Mouse (Mus musculus): Measurements from ENCODE around the gene Trappc5. TPM values are rescaled to one million over a fixed set of nuclear protein-coding genes. Genes with fewer than 3 reads are reported as not detected.

Gene Trappc5
- polyA plus RNA-seq, 1 experiment from 2014 or later = 43.3 TPM

GRCm38 (mm10) chr8:3654726-3655508 is 21.2 kb upstream of the Trappc5 start:
- no peaks in the 10 kb centered on the region for H3K36me3 ChIP-seq (replicated peaks)
- H3K27ac ChIP-seq = no peak overlapping the region
- no peak for DNase-seq (ENCODE audit: extremely low spot score, low spot score)
- 76% methylated on average over 11 of the region's 11 CpGs for WGBS
- no peaks in the 10 kb centered on the region for H3K27me3 ChIP-seq (ENCODE audit: poor library complexity, severe bottlenecking)
- no peak overlapping the region for H3K4me3 ChIP-seq
- peaks cover 11% of the 10 kb centered on the region for H3K4me1 ChIP-seq
- no peaks in the 10 kb centered on the region for H3K9me3 ChIP-seq

DNA sequence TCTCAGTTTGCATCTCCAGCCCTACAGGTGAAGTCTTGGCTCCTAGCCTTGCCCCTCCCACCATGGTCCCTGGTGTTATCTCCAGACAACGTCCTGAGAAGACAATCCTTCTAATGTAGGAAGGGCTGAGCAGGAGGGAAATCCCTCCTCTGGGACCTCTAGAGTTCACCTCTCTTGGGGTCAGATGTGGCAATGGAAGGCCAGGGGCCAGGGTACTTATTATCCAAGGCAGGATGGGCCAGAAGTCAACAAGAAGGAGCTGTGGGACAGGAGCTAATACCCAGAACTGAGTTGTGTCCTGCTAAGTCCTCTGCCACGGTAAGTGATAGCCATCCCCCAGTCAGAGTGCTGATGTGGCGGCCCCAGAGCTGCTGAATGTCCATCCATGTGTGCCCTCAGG is 20.6 kb upstream of the Trappc5 start, which contains the start of gene Retn:
Retn (plus strand) TSS at position 245 of the 400 bp plus-strand sequence.
- Histone ChIP-seq H3K4me1 (peaks cover 11% of the 10 kb centered on the region), H3K36me3 (replicated peaks) (no peaks in the 10 kb centered on the region), H3K9me3 (no peaks in the 10 kb centered on the region), H3K27me3 (ENCODE audit: poor library complexity, severe bottlenecking) (no peaks in the 10 kb centered on the region), H3K4me3 (no peak within 1 kb of the TSS), H3K27ac (no peak within 1 kb of the TSS)
- 77% methylated on average over 3 of the region's 3 CpGs for WGBS
- DNase-seq (ENCODE audit: extremely low spot score, low spot score) = no peak

- Histone ChIP-seq H3K27me3 (ENCODE audit: poor library complexity, severe bottlenecking) (no peaks in the 10 kb centered on the region), H3K9me3 (no peaks in the 10 kb centered on the region), H3K36me3 (replicated peaks) (no peaks in the 10 kb centered on the region), H3K27ac (peak overlapping the region; percentile 54), H3K4me1 (peaks cover 11% of the 10 kb centered on the region), H3K4me3 (peak overlapping the region; percentile 32)
- WGBS = 26% methylated on average over 7 of the region's 7 CpGs
- DNase-seq (ENCODE audit: extremely low spot score, low spot score) = peak; percentile 39
Measured at GRCm38 (mm10) chr8:3656725-3657381, 19.2 kb upstream of the Trappc5 start.

DNA sequence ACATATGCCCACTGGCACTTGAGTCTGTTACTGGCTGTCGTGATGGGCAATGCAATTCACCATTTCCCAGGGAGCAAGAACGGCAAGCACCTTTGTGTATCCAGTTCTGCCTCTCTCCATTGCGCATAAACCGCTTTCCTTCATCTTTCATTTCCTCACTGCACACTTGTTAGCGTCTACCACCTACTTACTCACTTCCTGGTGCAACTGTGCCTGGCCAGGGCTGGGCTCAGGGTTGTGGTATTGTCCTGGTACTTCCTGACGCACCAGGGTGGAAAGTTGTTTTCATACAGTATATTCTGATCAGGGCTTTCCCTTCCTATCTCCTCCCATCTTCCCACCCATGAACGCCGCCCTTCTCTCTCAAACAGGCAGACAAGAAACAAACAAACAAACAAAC is 15.2 kb upstream of the Trappc5 start:
- H3K27me3 ChIP-seq (ENCODE audit: poor library complexity, severe bottlenecking) = no peaks in the 10 kb centered on the region
- H3K36me3 ChIP-seq (replicated peaks) = no peaks in the 10 kb centered on the region
- no peak overlapping the region for H3K27ac ChIP-seq
- no peak overlapping the region for H3K4me3 ChIP-seq
- peaks cover 11% of the 10 kb centered on the region for H3K4me1 ChIP-seq
- 89% methylated on average over 8 of the region's 8 CpGs for WGBS
- no peak for DNase-seq (ENCODE audit: extremely low spot score, low spot score)
- no peaks in the 10 kb centered on the region for H3K9me3 ChIP-seq

- no peak for DNase-seq (ENCODE audit: extremely low spot score, low spot score)
- Histone ChIP-seq H3K36me3 (replicated peaks) (no peaks in the 10 kb centered on the region), H3K4me1 (no peaks in the 10 kb centered on the region), H3K27ac (no peak overlapping the region), H3K27me3 (ENCODE audit: poor library complexity, severe bottlenecking) (no peaks in the 10 kb centered on the region), H3K9me3 (no peaks in the 10 kb centered on the region), H3K4me3 (no peak overlapping the region)
- 71% methylated on average over 5 of the region's 5 CpGs for WGBS
Measured at GRCm38 (mm10) chr8:3664405-3664804, 11.7 kb upstream of the Trappc5 start.

DNA sequence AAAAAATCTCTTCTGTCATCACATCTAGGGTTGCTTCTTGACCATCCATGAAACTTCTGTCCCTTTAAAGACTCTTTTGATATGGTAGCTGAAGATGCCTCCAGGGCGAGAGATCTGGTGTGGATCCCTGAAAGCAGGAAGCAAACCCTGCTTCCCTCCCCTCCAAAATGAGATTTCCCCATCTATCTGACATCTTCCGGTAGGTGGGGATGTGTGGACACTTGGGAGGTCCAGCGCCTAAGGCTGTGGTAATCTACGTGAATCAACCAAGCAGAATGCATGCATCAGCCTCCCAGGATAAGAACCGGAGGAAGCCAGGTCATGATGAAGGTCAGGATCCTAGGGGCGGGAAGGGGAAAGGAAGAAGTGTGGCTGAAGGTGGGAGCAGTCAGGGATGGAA is 10.6 kb upstream of the Trappc5 start, which contains the start of gene Mcemp1:
Mcemp1 (plus strand) TSS at position 248 of the 400 bp plus-strand sequence.
- no peak for DNase-seq (ENCODE audit: extremely low spot score, low spot score)
- WGBS = 83% methylated on average over 6 of the region's 6 CpGs
- Histone ChIP-seq H3K27me3 (ENCODE audit: poor library complexity, severe bottlenecking) (no peaks in the 10 kb centered on the region), H3K36me3 (replicated peaks) (no peaks in the 10 kb centered on the region), H3K4me3 (no peak within 1 kb of the TSS), H3K27ac (no peak within 1 kb of the TSS), H3K4me1 (no peaks in the 10 kb centered on the region), H3K9me3 (no peaks in the 10 kb centered on the region)

DNA sequence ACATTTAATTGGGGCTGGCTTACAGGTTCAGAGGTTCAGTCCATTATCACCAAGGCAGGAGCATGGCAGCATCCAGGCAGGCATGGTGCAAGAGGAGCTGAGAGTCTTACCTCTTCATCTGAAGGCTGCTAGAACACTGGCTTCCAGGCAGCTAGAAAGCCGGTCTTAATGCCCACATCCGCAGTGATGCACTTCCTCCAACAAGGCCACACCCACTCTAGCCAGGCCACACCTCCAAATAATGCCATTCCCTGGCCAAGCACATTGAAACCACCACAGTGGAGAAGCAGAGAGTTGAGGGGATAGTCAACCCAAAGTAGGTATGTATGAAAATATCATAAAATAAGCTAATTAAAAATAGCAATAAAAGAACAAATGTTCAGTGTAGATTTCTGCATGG is 5.7 kb upstream of the Trappc5 start:
- WGBS = 77% methylated on average over 2 of the region's 2 CpGs
- Histone ChIP-seq H3K36me3 (replicated peaks) (no peaks in the 10 kb centered on the region), H3K9me3 (no peaks in the 10 kb centered on the region), H3K27me3 (ENCODE audit: poor library complexity, severe bottlenecking) (no peaks in the 10 kb centered on the region), H3K4me3 (no peak overlapping the region), H3K4me1 (peaks cover 14% of the 10 kb centered on the region), H3K27ac (no peak overlapping the region)
- no peak for DNase-seq (ENCODE audit: extremely low spot score, low spot score)

DNA sequence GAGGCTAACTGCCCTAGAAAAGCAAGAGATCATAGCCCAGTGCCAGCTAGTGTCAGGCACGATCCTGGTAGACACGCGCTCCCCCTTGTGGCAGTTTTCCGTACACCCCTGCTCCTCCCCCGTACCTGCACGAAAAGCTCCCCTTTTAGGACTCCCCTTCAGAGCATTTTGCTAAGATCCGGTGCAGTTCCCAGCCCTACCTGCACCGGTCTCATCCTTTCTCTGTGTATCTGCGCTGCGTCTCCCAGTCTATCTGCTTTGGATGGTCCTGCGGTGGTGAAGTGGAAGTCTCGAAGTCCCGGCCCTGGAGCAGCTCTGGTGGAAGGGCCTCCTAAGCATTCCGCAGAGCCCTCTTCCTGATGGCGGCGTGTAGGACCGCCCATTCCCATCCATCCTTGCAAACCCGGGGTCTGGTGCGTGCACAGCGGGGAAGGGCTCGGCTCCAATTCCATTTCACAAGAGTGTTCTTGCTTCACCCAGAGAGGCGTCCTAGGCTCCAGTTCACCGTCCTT is 4.1 kb upstream of the Trappc5 start, which contains the start of gene Fcor:
Fcor (minus strand) TSS at position 383 of the 512 bp plus-strand sequence.
- Histone ChIP-seq H3K36me3 (replicated peaks) (no peaks in the 10 kb centered on the region), H3K27me3 (ENCODE audit: poor library complexity, severe bottlenecking) (no peaks in the 10 kb centered on the region), H3K9me3 (no peaks in the 10 kb centered on the region), H3K4me3 (peak within 1 kb of the TSS; percentile 62), H3K4me1 (peaks cover 20% of the 10 kb centered on the region), H3K27ac (peak within 1 kb of the TSS; percentile 89)
- DNase-seq (ENCODE audit: extremely low spot score, low spot score) = peak; percentile 81
- under 1% methylated on average over 23 of the region's 23 CpGs for WGBS

DNA sequence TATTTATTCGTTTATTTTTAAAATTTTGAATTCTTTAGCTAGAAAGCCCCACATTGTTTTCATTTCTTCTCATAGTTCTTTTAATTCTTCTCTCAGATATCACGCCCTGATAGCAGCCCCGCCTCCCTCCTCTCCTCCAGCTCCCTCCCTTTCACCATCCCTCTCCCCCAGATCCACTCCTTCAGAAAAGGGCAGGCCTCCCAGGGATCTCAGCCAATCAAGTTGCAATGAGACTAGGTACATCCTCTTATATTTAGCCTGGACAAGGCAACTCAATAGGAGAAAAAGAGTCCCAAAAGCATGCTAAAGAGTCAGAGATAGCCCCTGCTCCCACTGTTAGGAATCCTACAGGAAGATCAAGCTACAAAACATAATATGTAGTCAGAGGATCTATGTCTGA is 1.4 kb upstream of the Trappc5 start:
- H3K27me3 ChIP-seq (ENCODE audit: poor library complexity, severe bottlenecking) = no peaks in the 10 kb centered on the region
- no peak overlapping the region for H3K27ac ChIP-seq
- H3K36me3 ChIP-seq (replicated peaks) = peaks cover 14% of the 10 kb centered on the region
- H3K9me3 ChIP-seq = peaks cover 3% of the 10 kb centered on the region; the same call in 1 of the 2 replicates
- no peak for DNase-seq (ENCODE audit: extremely low spot score, low spot score)
- no peak overlapping the region for H3K4me3 ChIP-seq
- peaks cover 33% of the 10 kb centered on the region for H3K4me1 ChIP-seq
- 50% methylated on average over 3 of the region's 3 CpGs for WGBS

DNA sequence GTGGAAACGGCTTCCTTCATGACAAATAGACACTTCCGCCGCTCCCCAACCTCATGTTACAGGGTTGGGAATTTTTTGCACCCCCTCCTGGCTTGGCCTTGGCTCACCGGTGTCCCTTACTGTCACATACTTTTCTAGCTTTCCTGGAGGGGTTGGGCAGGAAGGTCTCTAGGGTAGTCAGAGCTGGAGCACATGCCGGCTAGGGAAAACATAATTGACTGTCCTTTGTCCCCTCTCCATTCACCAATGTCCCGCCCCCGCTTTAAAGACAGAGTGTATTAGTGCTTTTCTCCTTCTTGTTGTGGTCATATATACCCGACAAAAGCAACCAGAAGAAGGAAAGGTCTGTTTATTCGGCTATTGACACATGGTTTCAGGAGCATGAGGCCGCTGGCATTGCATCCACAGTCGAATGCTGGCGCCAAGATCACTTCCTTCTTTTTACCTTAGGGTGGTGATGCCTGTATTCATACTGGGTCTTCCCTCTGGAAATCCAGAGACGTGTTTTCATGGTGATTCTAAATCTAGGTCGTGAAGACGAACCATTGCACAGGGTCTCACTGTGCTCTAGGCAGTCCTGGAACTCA is 987 bp downstream of the Trappc5 start:
- peak; percentile 28 for DNase-seq (ENCODE audit: extremely low spot score, low spot score)
- peak overlapping the region; percentile 89 for H3K4me3 ChIP-seq
- peak overlapping the region; percentile 92 for H3K27ac ChIP-seq
- H3K4me1 ChIP-seq = peaks cover 28% of the 10 kb centered on the region
- H3K9me3 ChIP-seq = peaks cover 3% of the 10 kb centered on the region; the same call in 1 of the 2 replicates
- H3K27me3 ChIP-seq (ENCODE audit: poor library complexity, severe bottlenecking) = no peaks in the 10 kb centered on the region
- WGBS = 8% methylated on average over 15 of the region's 15 CpGs
- H3K36me3 ChIP-seq (replicated peaks) = peaks cover 38% of the 10 kb centered on the region

- peaks cover 3% of the 10 kb centered on the region; the same call in 1 of the 2 replicates for H3K9me3 ChIP-seq
- H3K4me1 ChIP-seq = peaks cover 19% of the 10 kb centered on the region
- no peak for DNase-seq (ENCODE audit: extremely low spot score, low spot score)
- no peaks in the 10 kb centered on the region for H3K27me3 ChIP-seq (ENCODE audit: poor library complexity, severe bottlenecking)
- no peak overlapping the region for H3K4me3 ChIP-seq
- WGBS = 96% methylated on average over 23 of the region's 23 CpGs
- H3K36me3 ChIP-seq (replicated peaks) = peaks cover 49% of the 10 kb centered on the region
- H3K27ac ChIP-seq = no peak overlapping the region
Measured at GRCm38 (mm10) chr8:3678831-3679230, 2.7 kb downstream of the Trappc5 start.

- H3K36me3 ChIP-seq (replicated peaks) = peaks cover 49% of the 10 kb centered on the region
- H3K4me1 ChIP-seq = peaks cover 19% of the 10 kb centered on the region
- no peak for DNase-seq (ENCODE audit: extremely low spot score, low spot score)
- H3K27me3 ChIP-seq (ENCODE audit: poor library complexity, severe bottlenecking) = no peaks in the 10 kb centered on the region
- 96% methylated on average over 23 of the region's 23 CpGs for WGBS
- H3K27ac ChIP-seq = no peak overlapping the region
- H3K9me3 ChIP-seq = peaks cover 3% of the 10 kb centered on the region; the same call in 1 of the 2 replicates
- no peak overlapping the region for H3K4me3 ChIP-seq
Measured at GRCm38 (mm10) chr8:3679236-3679635, 3.1 kb downstream of the Trappc5 start.
